Mouse (Mus musculus) lung, postnatal 10 days (tissue): ENCODE measurements around the gene Zbtb20.
"Not testable (repeated sequence)": the region's sequence is repeated elsewhere in the genome, so short reads cannot be mapped to it uniquely, and the experiment has no call there.

ENCODE experiments used
- DNase-seq: peaks from one replicate; pipeline ENCODE4 v3.0.0; 2021

Zbtb20 gene

DNA sequence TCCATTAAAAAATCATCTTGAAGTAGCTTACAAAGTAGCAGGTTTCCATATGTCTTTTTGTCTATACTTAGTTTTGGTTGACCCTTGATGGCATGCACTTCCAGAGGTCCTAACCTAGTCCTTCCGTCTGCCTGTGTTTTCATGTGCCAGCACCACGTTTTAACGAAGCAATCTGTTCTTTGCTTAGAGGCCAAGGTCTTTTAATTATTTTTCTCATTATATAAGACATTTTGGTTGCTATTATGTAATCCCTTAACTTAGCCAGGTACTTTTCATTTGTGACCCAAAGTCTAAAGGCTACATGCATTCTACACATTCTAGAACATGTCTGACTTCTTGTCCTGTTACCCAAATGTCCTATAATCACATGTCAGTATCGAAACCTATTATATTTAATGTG is 35.6 kb downstream of the Zbtb20 start:
- DNase-seq, result no peak

DNA sequence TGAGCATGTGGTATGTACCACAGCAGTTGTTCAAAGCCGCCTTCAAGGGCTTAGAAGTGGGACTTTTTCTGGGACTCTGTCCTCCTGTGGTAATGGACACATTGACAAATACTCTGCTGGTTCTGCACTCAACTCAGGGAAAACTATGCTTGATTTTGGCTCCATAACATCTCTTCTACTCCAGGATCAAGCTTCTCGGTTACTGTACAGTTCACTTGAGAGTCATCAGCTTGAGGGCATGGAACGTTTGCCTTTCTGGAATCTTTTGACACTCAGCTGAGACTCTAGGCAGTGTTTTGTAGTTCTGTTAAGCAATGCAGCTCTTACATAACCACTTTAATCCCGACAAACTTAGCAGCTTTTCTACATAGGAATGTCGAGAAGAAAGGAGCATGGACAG is 36.1 kb downstream of the Zbtb20 start:
- peak; percentile 15 for DNase-seq

DNA sequence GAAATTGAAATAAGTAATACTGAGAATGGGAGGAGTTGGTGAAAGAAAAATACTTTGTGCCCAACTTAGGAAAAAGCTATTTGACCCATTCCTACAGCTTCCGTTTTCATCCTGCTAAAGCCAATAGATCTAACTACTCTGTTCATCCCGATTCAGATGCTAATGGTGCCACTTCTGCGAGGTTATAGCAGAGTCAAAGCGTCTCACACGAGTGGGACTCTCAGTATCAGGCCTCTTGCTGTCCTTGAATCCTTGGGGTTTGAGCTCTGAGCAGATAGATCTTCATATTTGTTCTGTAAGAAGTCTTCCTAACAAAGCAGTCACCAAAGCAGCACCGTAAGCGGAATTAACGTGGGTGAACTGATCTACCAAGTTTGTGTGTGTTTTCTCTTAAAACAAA is 37.6 kb downstream of the Zbtb20 start:
- no peak for DNase-seq

DNA sequence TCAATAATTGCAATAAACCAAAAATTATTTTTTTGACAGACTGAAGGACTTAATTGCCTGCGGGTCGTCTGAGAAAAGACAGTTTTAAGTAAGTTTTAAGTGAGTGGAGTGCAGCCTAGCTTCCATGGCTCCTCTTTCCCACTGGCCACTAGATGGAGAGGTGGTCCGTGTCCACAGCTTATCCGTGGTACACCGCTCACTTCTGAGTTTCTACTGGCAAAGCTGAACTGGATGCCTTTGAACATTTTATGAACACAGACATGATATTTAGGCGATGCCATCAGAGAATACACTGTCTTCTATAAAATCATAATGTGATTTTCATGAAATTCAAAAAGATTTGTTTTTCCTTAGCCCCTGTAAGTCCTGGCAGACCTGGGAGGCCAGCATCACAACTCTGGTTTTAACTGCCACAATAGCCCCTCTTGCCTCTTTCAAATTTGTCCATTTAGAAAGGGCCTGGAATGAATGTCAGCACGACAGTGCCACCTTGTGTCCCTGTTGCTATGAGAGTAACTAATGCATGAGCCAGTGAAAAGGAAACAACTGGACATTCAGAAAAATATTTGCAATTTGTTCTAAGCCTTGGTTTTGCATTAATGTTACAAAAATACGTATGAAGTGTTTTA is 38.9 kb downstream of the Zbtb20 start:
- DNase-seq, result peak; percentile 74

DNA sequence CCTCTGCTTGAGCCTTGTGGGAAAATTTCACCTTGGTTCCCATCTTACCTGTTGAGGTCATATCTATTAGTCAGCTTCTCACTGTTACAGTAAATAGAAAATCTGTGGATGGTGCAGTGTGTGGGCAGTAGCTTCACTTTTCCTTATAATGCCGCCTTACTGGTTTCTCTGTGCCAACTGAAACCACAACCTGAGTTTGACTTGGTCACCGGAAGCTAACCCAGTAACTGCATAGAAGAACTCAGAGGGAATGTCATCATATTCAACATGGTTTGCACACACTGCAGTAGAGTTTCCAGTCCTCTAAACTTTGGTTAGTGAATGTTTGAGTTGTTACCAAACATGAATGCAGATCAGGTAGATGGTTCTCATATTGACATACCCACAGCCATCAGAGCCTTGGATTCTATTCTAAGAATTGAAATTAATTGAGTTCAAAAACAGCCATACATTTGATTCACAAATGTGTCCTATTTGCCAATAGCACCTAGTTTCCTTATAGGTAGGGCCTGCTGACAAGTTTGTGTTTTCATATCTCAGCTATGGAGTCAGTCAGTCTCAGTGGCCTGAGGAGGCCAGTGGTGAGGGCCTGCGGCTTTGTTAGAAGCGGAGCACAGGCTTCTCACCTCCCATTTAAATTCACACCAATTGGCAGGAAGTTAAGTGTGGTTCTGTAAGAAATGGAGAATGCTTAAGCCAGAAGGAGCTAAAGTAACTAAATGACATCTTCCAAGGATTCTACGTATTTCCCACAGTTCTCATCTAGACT is 44.5 kb downstream of the Zbtb20 start:
- no peak for DNase-seq

DNA sequence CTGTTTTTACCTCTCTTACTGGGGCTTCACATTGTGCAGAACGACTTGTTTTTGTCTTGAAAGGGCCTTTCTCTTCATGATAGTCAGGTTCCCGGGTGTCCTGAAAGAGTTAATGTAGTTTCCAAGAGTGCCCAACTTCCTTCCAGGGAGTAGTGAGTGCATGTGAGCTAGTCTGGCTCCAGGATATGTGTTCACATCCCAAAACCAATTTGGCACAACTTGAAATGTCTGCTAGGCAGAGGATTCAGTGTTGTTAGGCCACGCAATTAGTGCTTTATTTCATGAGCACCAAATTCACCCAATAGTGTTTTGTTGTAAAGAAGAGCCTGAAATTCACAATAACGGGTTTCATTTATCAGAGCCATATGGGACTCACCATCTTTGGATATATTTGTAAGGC is 45.8 kb downstream of the Zbtb20 start:
- no peak for DNase-seq

DNA sequence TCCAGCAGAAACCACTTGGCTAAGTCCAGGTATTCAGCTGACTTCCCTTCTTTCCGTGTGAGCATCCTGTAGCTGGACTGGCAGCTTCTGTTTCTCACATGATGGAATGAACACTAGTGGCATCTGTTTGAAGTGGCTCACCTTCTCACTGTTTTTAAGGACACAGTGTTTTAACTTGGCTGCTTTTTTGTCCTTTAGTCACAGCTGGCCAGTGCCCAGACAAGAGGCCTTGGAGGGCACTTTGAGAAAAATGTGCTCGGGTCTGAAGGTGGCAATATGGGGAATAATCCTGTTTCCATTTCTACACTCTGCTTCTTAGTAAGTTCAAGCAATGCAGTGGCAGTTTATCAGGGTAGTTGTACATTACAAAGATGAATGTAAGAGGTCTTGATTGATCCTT is 62.5 kb downstream of the Zbtb20 start:
- DNase-seq, result no peak

DNA sequence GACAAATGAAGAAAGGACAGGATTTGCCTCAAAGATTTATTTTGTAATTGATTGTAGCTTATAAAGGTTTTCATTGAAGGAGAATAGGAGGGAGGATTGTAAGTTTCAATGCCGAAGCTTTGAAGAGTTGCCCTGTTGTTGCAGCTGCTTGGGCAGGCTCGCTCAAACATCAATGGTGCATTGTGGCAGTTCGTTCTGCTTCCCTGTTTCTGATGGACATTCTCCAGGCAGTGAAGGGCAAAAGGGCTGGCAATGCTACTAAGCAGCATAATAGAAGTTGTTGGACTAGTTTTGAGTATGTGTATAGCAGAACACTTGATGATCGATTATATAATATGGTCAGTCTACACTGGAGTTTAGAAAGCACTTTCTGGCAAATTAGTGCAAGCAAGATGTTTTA is 71.3 kb downstream of the Zbtb20 start:
- no peak for DNase-seq

DNA sequence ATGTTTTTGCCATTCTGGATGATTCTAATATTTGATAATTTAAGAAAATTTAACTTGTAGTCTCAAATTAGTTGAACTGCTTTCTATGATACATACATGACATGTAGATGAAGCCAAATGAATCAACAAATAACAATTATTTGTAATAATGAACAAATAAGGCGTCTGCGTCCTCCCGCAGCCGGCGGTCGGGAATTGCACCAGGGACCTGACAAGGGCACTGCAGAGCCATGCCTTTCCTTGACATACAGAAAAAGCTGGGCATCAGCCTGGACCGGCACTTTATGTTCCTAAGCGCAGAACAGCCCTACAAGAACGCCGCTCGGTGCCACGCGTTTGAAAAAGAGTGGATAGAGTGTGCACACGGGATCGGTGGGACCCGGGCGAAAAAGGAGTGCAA is 79.7 kb downstream of the Zbtb20 start:
- DNase-seq, result not testable (repeated sequence)

DNA sequence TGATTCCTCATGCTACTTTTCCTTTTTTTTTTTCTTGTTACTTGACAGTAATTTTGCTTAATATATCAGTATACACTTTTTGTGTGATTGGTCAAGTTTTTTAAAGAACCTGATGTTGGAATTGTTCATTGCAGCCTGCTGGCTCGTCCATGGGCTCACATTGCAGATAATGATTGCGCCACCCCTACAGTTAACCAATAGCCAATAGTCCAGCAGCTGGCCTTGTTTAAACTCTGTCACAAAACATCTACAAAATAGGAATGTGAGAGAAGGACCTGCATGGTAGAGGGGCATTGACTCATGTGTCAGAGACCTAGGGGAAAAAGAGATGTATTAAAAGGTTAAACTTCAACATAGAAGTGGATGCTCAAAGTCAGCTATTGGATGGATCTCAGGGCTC is 97.2 kb downstream of the Zbtb20 start:
- no peak for DNase-seq

DNA sequence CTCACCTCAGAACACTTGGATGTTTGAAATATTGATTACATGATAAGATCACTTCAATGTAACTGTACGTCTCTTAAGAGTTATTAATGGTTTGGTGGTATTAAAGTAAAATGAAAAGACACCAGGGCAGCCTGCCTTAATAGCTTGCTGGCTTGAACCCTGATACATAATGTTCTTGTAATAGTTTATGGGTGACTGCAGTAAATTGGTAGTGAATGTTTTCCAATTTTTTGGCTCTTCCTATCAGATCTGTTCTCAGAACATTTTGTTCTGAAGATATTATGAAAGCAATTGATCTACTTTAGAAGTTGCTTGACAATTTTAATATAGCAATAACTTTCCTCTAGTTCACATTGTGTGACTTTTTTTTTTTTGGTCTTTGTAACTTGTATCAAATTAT is 123.2 kb downstream of the Zbtb20 start:
- no peak for DNase-seq

DNA sequence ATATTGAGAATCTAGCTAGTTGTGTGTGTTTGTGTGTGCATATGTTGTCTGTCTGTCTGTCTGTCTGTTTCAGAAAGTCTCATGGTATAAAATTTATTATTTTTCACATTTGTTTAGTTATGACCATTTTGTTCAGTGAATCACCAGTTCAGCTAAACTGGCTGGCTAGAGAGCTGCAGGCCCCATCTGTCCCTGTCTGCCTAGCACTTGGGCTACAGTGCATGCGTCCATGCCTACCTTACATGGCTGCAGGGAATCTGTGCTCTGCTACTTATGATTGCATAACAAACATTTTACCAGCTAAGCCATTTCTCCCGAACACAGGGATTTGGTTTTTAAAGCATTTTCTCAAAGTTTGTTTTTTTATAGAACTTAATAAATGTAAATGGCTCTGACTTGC is 150.7 kb downstream of the Zbtb20 start:
- DNase-seq, result no peak

DNA sequence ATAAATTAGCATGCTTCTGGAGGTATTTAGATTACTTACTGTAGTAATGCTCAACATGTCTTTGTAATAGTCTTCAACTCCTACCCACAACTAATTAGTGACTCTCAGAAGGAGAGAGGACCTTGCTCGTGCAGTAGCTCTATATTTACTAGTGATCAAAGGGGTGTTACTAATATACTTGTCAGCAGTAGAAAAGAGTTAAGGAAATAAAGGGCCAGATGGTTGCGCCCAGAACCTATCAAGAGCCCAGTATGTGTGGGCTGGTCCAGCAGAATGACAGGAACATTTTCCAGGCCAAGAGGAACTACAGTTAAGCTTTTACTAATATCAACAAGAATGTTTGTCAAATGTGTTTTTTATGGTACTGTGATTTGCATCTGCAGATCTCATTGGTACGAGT is 153.6 kb downstream of the Zbtb20 start:
- DNase-seq, result no peak

DNA sequence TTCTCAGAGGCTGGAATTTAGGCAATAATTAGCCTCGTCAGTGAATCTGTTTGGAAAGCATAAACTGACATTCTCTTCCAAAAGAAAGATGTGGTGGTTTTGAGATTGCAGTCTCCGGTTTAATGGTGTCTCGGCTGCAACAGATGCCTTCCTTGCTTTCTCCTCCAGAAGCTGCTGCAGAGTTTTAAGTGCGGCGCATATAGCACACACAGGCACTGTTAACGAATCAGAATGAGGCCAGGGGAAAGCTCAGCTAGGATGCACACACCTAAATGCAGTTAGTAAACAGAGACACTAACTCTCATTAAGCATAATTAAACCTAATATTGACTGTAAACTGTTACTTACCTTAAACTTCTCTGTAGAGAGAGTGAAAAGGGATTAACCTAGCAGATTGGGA is 160.0 kb downstream of the Zbtb20 start:
- no peak for DNase-seq

DNA sequence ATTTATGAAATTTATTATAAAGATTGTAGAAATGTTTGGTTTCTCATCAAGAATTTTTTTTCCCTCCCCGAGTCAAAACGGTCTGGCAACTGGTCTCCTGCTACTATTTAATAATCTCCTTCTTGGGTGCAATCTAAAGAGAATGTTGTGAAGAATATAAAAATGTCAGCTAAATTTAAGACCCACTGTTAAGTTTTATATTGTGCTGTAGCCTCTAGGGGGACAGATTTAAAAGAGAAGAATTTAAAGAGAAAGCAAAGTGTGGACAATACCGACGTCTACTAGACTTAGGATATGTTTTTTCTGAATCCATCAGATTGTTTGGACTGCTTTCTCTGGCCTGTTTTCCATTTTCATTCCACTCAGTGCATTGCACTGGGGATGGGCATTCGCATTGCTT is 160.8 kb downstream of the Zbtb20 start:
- DNase-seq, result no peak

DNA sequence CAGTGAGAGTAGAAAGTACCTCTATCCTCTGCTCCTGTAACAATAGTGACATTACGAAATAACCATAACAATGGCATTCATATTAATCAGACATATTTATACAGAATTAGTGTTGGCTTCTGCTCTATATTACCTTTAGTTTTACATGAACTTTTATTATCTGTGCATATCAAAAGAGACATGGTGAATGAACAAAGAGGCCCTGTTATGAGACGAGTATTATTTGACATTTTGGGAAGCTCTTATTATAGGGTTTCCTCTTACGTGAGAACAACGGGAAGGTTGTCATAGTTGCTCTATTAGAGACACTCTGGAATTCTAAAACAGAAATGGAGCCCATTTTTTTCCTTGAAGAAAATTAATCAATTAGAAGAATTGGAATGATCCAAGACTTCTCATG is 161.6 kb downstream of the Zbtb20 start:
- DNase-seq, result no peak

DNA sequence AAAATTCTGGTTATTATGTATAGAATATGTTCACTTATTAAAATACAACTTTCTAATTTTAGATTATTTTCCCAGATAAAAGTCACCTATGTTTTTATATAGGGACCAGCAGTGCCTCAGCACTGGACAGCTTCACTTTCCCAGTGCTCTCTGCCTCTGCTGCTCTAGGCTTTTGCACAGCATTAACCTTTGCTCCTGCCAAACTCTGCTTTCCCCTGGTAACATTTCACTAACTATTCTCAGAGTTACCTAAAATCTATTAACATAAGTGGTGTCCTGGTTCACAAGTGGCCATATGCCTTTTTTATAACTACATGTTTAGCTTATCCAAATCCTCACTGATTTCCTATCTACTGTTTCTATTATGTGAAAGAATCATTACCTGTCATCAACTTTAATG is 169.9 kb downstream of the Zbtb20 start:
- DNase-seq, result no peak

DNA sequence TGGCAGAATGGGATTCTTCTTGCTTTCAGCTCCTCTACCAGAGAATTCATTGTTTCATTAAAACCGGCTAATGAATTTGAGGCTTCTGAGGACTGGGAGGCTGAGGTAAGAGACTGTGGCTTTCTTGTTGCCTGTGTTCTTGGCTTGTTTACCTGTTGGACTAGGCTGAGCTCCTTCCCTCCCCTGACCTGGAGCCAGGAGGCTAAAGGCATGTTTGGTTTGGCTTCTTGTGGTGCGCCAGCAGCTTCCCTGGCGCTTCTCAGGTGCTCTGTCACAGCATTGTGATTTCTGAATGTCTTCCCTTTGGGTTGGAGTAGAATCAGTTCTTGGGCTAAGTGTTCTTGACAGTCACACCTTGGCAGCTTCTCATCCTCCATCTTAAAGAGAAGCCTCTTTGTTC is 171.0 kb downstream of the Zbtb20 start:
- no peak for DNase-seq

DNA sequence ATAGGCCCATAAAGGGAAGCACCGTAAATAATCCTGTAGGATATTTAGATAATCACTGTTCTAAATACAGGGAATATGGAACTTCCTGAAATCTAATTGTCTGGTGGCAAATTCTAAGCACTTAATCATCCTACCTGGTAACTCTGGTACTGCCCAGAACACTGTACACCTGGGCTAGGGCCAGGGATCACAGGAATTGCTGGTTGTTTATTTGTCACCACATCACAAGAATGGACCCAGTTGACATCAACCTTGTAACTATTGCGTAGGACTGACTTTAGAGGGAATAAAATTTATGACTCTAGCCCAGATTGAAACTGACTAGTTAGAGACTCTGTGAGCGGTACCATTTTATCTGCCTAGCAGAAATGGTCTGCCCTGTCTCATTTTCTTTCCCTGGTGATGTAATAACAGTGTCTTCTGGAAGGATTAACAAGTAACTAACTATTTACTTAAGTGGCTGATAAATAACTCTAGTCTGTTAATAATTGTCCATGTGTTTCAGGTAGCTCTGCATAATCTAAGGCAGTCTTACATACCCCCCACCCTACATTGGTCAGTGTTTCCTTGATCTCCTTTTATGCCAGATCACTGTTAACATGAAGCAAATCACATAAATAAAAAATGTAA is 194.1 kb downstream of the Zbtb20 start:
- no peak for DNase-seq

DNA sequence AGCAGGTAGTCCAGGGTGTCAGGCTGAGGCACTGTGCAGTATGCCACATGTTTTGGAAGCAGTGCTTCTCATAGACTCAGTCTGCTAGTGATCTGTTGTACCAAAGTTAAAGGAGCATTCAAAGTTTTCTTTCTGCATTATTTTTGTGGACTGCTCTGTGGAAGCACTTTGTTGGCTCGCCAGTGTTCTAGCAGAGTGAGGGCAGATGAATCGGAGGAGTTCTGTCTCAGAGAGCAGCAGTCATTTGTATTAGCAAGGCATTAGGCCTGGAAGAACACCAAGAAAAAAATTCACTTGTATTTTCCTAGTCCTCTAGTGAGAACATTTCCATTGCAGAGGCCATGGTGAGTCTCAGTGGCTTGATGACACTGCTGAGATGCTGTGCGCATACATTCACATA is 196.2 kb downstream of the Zbtb20 start:
- no peak for DNase-seq

DNA sequence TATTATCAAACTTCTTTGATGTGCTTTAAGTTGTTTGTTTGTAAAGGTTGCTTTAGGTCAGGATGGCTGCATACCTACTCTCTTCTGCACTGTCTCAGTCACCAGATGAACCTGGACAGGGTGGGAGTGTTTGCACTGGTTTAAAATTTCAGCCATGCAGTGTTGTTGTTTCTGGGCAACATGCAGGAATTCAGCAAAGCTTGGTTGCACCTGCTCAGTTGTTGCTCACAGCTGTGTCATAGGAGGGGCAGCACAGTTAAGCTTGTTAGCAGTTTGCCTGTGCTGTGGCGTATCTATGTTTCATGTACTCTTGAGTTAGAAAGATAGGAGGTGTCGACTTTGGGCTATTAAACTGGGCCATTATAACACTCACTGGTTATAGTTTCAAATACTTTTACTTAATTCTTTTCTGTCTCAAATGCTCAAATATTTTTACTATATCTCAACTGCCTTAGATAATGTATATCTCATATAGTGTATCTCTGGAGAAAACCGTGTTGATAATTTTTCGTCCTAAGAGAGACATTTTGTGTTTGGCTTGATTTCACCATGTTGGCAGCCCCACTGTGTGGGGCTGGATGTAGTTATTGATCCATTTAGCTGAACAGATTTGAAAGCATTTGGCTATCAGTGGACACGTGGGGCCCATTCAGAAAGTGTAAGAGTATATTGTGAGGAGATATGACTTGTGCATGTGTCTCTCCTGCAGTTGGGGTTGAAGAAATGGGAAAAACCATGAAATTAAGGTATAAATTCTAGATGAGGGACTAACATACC is 197.3 kb downstream of the Zbtb20 start:
- DNase-seq, result no peak

DNA sequence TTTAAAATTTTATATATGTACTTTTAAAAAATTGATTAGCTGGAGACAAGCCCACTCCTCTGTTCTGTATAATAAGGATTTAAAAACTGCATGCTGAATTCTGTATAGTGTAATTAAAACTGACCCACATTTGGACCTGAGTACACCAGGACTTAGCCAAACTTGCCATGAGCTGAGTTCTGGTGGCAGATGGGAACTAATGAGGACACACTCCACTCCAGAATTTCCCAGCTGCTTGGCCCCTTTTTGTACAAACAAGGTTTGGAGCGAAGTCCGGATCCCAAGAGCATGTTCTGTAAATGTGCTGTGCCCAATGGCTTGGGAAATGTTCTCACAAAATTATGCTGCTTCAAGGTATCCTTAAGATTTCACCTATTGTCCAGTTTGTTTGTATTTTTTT is 204.7 kb downstream of the Zbtb20 start:
- DNase-seq, result no peak

DNA sequence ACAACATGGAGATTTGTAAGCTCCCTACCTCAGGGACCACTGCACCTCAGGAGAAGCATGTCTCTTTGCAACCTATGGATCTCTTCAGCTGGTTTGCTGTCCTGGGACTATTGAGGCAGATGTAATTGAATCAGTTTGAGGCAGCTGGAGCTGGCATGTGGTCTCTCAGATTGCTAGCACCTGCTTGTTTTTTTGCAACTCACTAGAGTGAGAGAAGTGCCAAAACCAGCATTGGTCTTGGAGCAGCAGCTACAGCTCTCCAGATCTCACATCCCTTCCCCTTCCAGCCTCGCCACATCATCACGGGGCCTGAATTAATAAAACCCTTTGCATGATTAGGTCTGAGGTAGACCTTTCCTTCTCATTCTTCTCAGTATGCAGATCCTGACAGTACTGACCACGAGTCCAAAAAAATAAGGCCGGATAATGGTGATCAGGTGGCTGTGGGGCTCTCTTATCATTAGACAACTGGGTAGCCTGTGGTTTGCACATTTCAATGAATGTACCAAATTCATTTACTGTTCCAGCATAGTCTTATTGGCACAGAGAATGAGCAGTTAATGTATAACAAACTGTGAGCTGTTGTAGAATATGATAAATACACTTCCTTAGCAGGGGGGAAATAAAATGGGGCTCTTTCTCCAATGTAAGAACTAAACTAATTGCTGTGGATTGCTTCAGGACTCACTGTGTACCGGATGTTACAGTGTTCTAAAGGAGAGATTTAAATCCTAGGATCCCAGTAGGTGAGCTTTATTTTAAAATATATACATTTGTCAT is 205.4 kb downstream of the Zbtb20 start:
- no peak for DNase-seq
